Mouse (Mus musculus) right cerebral cortex, adult 2 months (tissue): Measurements from ENCODE around the gene Creb3.
"Not testable (repeated sequence)": the region's sequence is repeated elsewhere in the genome, so short reads cannot be mapped to it uniquely, and the experiment has no call there.

Experiments
- DNase-seq, 2 experiments: peaks; one replicate each; pipeline ENCODE4 v3.0.0; 2021 to 2022; ENCODE audit warnings: low spot score in 2 of 2

Gene Creb3

DNA sequence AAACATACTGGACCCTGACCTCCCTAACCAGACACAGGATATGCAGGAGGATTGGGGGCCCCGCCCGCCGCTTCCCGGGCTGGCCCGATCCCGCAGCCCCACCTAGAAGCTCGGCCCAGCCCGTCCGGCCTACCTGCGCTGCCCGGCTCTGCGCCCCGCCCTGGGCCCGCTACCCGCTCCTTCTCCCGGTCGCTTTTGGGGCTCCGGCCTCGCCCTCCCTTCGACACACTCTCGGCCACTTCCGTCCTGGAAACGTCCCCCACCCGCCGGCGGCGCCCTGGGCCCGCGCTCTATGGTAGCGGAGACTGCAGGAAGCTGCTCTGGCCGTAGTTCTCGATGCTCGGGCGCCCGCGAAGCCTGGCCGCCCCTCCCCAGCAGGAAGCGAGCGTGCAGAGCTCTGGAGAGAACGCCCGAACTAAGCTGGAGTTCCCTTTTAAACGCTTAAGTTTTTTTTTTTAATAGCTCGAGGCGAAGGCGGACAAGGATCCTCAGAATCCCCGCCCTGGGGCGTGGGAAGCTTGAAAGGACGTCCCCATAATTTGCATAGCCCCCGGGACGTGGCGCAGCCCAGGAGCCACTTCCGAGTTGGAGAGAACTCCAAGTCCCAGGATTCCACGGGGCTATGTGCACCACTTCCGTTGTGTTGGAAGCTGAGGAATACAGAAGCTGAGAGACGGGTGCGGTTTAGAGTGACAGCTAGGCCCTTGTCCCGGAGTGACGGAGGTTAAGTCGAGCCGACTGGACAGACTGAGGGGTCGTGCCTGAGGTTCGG is at the start of gene Creb3, which contains the start of gene Tln1:
Creb3 (plus strand) TSS at position 336 of the 772 bp plus-strand sequence.
Tln1 (minus strand) TSS at position 695 of the 772 bp plus-strand sequence.
- DNase-seq: peak; percentile 96 to 98

DNA sequence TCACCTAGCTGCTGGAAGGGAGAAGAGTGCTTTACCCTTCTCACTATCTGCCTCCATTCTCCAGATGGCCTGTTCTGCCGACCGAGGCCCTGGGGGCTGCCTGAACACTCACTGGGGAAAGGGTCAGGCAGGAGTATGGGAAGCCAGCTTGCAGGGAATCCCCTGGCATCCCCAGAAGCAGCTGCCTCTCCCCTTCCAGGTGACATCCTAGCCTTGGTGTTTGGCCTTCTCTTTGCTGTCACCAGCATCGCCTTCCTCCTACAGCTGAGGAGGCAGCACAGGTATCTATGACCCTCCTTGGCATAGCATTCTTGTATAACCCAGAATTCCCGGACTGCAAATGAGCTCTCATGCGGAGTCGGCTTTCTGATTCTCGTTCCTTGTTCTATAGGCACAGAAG is 49.5 kb upstream of the Creb3 start:
- DNase-seq: no peak

DNA sequence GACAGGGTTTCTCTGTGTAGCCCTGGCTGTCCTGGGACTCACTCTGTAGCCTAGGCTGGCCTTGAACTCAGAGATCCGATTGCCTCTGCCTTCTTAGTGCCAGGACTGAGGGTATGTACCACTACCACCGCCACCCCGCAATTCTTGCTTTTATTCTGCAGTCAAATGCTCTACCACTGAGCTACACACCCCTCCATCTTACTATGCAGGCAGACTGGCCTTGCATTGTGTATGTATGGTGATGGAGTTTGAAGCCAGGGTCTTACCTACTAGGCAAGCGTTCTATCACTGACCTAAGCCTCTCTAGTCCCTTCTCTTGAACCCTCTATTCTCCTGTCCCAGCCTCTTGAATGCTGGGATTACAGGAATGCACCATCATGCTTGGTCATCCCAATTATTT is 48.8 kb upstream of the Creb3 start:
- no peak for DNase-seq

DNA sequence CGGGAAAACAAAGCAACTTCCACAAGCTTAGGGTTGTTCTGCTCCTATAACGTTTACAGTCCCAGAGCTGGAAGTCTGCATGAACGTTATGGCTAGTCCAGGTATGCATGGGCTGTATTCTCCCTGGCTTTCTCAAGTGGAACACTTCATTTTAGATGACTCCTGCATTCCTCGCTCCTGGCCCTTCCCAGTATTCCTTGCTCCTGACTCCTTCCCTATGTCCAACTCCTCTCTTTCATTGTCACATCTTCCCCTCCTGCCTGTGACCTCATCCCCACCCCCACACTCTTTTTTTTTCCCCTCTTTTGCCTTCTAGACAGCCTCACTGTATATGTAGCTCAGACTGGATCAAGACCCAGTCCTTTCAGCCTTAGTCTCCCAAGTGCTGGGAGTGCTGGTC is 48.3 kb upstream of the Creb3 start:
- no peak for DNase-seq

DNA sequence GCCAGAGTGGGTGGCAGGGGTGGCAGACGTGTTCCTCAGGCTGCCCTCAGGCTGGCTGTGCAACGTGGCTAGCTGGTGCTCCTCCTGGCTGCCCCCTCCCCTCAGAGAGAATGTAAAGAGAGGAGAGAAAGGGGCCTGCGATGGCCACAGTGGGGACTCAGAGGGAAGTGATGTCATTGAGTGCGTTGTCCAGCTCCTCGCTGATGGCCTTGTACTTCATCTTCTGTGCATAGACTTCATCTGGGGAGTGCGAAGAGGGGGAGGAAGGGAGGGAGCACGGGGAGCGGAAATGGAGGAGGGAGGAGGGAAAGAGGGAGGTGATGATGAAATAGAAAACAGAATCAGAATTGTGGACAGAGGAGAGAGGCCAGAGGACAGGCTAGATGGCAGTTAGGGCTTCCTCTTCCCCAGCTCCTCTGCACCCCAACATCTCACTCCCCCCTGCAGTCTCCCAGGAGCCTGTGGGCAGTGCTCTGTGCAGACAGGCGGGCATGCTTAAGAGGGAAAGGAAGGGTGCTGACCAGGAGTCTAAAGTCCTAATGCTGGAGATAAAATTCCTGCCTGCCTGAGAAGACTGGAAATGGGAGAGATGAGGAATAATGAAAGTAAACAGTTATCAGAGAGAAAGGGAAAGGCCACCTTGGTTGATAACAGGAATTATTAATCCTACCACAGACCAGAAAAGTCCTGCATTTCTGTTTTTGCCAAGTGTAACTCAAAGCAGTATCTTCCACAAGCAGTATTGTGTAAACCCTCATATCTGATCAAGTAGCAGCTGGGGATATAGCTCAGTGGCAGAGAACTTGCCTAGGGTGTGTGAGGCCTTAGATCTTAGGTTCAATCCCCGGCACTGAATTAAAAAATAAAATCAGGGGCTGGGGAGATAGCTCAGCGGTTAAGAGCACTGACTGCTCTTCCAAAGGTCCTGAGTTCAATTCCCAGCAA is 46.1 kb upstream of the Creb3 start:
- no peak for DNase-seq

DNA sequence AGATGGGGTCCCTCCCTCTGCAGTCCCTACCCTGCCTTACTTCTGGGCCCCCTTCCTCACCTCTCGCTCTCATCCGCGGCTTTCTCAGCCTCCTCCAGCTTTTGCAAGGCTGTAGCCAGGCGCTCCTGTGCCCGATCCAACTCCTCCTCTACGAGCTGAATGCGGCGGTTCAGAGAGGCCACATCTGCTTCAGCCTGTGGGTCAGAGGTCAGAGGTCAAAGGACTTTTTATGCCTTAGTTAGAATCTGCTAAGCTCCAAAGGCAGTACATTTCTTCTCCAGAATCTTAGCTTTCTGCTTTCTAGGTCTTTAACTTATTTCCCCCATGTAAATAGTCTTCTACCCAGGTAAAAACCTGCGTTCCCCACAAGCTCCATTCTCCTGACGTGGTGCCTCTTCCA is 42.6 kb upstream of the Creb3 start:
- no peak for DNase-seq

DNA sequence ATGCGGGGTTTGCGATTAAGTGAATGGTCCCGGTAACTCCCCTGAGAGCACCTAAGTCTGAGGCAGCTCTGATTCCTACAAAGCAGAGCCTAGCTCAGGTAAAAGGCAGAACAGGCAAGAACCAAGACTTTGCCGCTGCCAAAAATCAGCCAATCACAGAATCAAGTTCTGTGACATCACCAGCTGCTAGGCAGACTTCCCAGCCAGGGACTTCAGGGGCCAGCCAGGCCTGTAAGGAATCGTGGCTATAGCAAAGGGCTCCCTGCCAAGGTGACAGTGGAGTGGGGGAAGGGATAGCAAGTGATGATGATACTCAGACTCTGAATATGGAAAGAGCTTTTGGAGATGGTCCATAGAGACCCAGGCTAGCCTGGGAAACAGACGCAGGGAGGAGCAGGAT is 42.2 kb upstream of the Creb3 start:
- peak; percentile 91 to 96 for DNase-seq

DNA sequence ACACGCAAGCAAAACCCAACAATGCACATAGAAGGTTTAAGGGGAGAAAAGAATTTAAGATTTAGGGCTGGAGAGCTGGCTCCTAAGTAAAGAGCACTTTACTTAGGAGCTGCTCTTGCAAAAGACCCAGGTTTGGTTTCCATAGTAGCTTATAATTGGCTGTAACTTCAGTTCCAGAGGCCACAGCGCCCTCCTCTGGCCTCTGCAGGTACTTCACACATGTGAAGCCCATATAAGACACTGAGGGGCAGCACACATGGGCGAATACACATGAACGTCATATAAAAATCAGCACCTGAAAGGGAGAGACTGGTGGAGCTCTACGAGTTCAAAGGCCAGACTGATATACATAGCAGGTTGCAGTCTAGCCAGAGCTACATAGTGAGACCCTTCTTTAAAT is 34.3 kb upstream of the Creb3 start:
- no peak for DNase-seq

DNA sequence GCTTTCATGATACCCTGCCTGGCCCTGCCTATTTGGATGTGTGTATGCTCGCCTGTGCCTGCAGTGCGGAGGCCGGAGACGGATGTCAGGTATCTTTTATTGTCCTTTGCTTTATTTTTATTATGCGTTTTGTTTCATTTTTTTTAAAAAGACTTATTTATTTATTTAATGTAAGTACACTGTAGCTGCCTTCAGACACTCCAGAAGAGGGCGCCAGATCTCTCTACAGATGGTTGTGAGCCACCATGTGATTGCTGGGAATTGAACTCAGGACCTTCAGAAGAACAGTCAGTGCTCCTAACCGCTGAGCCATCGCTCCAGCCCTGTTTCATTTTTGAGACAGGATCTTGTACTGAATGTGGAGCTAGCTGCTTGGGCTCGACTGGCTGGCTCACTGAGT is 33.6 kb upstream of the Creb3 start:
- peak in 1 of 2 experiments; percentile 16 for DNase-seq

DNA sequence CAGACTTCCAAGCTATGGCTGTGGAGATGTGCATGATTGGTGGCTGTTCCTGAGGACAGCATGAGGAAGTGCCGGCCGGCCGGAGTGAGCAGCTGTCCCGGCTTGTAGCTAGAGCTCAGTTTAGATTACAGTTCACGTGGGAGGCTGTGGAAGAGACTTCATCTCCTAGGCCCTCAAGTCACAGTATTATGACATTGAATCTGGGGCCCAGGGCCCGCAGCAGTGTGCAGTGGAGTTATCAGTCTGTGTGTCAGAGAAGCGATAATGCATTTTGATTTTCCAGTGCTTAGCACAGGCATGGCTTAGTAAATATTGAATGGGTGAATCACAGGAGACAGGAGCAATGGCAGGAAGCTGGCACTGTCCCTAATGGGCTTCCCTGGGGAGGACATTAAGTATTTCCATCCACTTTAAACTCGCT is 32.0 kb upstream of the Creb3 start:
- no peak for DNase-seq

DNA sequence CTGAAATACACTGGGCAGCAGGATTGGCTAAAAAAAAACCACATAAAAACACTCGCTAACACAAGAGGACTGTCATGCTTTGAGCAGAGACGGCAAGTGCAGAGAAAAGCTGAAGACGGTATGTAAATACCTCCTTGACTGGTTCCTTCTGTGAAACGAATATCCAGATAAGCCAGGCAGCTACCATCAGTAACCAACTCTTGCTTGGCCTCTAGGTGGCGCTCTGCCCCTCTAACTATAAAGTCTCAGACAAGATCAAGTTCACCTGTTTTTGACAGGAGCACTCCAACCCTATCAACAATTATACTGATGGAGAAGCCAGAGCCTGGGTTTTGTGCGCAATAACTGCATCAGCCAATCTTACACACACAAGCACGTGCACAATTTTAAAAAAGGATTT is 31.6 kb upstream of the Creb3 start:
- DNase-seq: peak; percentile 85

DNA sequence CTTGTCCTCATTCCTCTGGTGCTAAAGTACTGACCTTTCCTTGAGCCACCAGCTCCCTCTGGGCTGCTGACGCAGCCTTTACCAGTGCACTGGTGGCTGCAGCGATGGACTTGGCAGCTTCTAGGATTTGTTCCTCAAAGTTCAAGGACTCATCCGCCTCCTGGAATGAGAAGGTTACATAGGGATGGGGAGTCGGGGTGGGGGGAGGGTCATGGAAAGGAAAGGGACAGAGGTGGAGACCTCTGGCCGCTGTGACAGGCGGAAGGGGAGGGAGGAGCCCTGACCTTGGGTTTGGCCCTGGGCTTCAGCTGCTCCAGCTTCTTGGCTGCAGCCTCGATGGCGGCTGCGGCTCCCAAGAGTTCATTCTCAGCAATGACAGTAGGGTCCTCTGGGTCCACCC is 28.9 kb upstream of the Creb3 start:
- DNase-seq: no peak

DNA sequence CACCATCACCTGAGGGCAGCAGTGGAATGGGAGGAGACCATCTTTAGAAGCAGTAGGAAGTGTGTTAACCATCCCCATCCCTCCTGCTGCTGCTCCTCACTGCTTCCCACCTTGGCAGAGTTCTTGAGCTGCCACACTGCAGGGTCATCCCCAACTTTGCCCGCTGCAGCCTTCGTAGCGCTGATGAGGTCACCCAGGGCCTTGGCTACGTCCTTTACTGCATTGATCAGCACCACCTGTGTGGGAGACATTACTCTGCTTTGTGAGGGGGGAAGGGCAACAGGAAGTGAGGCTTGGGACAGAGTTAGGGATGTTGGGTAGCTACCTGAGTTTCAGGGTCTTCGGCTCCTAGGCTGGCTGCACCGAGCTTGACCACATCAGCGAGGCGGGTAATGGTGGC is 26.5 kb upstream of the Creb3 start:
- DNase-seq: no peak

DNA sequence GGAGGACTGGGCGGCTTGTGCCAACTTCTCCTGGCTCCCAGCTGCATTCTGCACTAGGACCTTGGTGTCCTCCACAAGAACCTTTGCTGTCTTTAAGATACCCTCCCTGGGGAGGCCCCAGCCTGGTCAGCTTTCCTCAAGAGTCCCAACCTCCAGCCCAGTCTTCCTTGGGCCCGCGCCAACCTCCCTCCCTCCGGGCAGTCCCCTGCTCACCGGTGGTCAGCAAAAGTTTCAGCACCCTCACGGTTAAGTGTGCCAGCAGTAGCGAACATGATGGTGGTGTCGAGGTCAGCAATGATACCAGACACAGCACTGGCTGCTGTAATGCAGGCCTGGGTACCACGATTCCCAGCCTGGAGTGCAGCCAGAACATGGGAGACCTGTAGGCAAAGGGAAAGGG is 26.1 kb upstream of the Creb3 start:
- no peak for DNase-seq

DNA sequence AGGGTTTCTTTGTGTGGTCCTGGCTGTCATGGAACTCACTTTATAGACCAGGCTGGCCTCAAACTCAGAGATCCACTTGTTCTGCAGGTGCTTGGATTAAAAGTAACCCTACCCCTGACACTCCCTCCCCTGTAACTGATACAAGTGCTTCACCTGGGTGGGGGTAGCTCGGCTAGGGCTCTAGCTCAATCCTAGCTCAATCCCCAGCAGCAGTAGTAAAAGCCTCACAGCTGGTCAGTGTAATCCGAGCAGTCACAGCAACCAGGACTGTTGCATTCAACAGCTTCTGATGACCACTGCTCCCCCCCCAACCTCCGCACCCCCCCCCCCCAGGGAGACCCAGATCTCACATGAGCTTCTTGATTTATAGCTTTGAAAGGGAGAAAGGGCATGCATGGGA is 20.1 kb upstream of the Creb3 start:
- no peak for DNase-seq

DNA sequence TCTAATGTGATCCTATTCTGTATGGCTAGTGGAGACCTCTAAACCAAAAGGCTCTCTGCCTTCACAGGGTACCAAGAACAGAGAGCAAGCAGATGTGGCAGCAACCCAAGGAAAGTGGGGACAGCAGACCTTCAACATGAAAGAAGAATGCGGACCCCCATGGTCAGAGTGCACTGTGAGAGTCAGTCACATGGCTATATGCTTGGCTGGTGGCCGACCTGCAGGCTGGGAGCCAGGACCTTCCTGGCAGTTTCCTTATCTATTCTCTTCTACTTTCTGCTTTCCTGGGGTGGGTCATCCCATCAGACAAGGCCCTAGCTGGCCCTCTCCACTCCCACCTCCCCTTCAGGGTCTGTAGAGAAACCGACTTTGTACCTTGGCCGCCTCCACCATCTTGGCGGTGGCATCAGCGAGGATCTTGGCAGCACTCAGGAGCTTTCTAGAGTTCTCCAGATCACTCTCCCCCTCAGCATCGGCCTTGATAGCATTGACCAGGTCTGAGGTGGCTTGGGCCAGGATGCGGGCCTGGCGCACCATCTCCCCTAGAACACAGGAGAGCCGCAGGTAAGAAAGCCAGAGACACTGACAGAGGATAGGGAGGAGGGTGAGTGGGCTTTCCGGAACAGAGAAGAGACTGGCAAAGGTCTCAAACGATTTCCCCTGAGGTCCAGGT is 15.6 kb upstream of the Creb3 start:
- no peak for DNase-seq

DNA sequence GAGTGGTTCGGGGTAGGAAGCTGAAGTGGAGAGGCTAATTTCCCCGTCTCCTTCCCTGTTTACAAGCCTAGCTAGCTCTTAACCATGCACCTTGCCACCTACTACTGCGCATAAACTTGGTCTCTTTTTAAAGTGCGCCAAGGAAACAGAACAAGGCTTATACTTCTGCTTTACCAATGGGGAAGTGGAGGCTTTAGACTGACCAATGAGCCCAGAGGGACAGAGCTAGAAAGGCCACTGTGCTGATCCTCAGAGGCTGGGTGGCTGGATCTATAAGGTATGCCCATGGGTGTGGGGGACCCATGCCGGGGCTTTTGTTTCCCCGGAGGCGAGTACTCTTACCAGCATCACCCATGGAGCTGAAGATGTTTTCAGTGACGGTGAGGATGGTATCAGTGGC is 15.0 kb upstream of the Creb3 start:
- no peak for DNase-seq

DNA sequence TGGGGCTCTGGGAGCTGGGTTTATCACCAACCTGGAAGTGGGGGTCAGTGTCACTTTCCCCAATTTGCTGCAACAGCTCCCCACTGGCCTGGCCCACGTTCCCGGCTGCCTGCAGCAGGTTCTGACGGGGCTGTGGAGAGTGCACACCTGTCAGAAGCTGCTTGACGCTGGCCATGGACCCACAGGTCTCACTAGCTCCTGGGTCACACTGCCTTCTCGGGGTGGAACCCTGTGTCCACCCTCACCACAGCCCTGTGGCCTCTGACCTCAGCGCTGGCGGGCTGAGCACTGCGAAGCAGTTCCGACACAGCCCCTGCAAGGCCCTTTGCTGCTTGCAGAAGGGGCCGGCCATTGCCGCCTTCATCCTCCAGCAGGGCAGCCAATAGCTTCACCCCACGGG is 13.1 kb upstream of the Creb3 start:
- DNase-seq: no peak

DNA sequence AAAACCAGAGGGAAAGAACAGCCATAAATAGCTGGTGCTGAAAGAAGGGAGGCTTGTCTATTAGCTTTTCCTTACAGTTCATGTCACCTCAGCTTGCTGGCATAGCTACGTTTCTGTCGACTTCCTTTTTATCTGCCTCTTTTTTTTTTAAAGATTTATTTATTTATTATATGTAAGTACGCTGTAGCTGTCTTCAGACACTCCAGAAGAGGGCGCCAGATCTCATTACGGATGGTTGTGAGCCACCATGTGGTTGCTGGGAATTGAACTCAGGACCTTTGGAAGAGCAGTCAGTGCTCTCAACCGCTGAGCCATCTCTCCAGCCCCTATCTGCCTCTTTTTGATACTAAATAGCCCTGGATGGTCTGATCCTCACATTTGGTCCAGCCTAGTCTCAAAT is 10.3 kb upstream of the Creb3 start:
- DNase-seq: not testable (repeated sequence)

DNA sequence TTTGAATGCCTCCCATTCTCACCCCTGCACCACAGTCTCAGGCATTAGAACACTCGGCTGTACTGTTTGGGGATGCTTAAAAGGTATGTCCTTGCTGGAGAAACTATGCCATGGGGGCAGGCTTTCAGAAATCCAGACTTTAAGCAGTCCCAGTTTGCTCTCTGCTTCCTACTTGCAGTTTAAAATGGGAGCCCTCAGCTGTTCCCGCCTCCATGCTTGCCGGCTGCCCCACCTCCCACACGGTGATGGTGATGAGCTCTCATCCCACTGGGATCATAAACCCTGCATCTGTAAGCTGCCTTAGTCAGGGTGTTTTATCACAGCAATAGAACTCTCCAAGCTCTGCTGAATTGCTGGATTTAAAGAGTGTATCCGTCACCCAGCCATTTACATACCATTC is 9.7 kb upstream of the Creb3 start:
- DNase-seq: peak; percentile 67 to 72

DNA sequence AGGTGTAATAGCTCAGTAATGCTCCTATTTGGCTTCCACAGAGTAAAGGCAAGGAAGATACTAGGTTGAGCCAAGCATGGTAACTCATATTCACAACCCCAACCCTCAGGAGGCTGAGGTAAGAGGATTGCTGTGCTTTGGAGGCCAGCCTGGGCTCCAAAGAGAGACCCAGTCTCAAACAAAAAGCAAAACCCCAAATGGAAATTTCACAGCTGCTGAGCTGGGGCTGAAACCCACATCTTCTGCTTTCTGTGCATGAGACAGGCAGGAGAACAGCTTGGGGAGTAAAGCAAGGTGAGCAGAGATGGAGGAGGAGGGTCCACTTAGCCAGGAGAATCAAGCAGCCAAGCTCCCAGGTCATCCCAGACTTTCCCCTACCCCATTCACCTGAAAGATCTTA is 8.2 kb upstream of the Creb3 start:
- DNase-seq: no peak

DNA sequence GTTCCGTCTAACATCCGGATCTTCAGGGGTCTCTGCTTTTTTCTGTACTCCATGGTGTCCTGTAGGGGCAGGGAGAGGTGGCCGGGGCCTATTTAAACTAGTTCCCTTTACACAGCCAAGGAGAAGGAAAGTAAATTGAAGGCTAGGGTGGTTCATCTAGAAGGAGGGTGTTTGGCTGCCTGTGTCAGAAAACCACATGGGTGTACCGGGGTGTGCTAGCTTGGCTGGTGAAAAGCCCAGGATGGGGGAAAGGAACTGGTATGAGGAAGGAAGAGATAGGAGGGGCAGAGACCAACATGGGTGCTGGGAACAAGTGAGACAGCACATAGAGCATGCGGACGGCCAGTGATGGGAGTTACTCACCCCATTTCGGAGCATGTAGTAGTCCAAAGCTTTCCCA is 6.2 kb upstream of the Creb3 start:
- no peak for DNase-seq
